Mouse (Mus musculus): ENCODE results near the gene Sh3tc1. TPM values are rescaled to one million over a fixed set of nuclear protein-coding genes. Genes with fewer than 3 reads are reported as not detected.

Gene Sh3tc1
- polyA plus RNA-seq, 1 experiment from 2014 or later: 2.3 TPM

- Histone ChIP-seq H3K9ac (ENCODE audit: low read length) (no peak overlapping the region), H3K27me3 (ENCODE audit: control insufficient read depth, insufficient read depth, low read length) (peaks cover 4% of the 10 kb centered on the region; the same call in 1 of the 2 replicates), H3K36me3 (ENCODE audit: control insufficient read depth, insufficient read depth, low read length) (no peaks in the 10 kb centered on the region), H3K4me1 (ENCODE audit: control insufficient read depth, insufficient read depth, low read length) (no peaks in the 10 kb centered on the region), H3K4me3 (ENCODE audit: low read depth, low read length) (no peak overlapping the region), H3K9me3 (ENCODE audit: control insufficient read depth, low read length) (no peaks in the 10 kb centered on the region), H3K4me2 (no peak overlapping the region), H3K27ac (ENCODE audit: low read depth, low read length) (no peak overlapping the region)
- ATAC-seq (ENCODE audit: low FRiP score): no peak
- WGBS: 82% methylated on average over 7 of the region's 7 CpGs
- no peak for DNase-seq (ENCODE audit: low spot score, missing footprints)
Measured at GRCm38 (mm10) chr5:35743990-35744722, 4.4 kb upstream of the Sh3tc1 start.

GRCm38 (mm10) chr5:35743238-35743951 is 3.6 kb upstream of the Sh3tc1 start:
- Histone ChIP-seq H3K9ac (ENCODE audit: low read length) (no peak overlapping the region), H3K9me3 (ENCODE audit: control insufficient read depth, low read length) (no peaks in the 10 kb centered on the region), H3K27ac (ENCODE audit: low read depth, low read length) (no peak overlapping the region), H3K4me2 (no peak overlapping the region), H3K27me3 (ENCODE audit: control insufficient read depth, insufficient read depth, low read length) (peaks cover 4% of the 10 kb centered on the region; the same call in 1 of the 2 replicates), H3K4me3 (ENCODE audit: low read depth, low read length) (no peak overlapping the region), H3K36me3 (ENCODE audit: control insufficient read depth, insufficient read depth, low read length) (no peaks in the 10 kb centered on the region), H3K4me1 (ENCODE audit: control insufficient read depth, insufficient read depth, low read length) (no peaks in the 10 kb centered on the region)
- ATAC-seq (ENCODE audit: low FRiP score) (no peak), DNase-seq (ENCODE audit: low spot score, missing footprints) (no peak)
- WGBS: 77% methylated on average over 8 of the region's 8 CpGs

DNA sequence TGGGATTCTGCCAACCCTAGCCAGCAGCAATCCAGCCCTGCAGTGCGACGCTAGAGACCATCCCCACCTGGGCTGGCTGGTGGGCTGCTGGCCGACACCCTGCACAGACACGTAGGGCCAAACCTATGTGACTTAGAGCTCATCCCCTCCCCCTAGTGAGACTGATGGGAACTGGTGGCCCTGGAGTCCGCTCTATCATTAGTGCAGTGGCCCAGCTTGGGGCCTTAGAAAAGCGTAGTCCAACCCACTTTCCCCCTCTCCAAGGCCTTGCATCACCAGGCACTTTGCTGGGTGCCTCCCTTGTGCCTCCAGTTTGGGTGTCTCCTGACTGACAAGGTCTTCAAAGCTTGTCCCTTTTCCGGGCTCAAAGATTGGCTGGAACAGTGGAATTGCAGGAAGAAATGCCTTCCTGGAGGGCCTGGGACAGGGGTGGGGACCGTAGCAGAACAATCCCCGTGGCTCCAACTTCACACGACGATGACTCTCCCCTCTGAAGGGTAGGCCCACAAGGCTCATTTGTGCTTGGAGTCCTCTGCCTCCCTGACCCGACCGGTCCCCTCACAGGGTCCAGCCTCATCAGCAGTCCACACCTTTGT is 1.5 kb upstream of the Sh3tc1 start:
- ATAC-seq (ENCODE audit: low FRiP score) (no peak), DNase-seq (ENCODE audit: low spot score, missing footprints) (no peak)
- Histone ChIP-seq H3K9ac (ENCODE audit: low read length) (no peak overlapping the region), H3K27me3 (ENCODE audit: control insufficient read depth, insufficient read depth, low read length) (peaks cover 4% of the 10 kb centered on the region; the same call in 1 of the 2 replicates), H3K4me1 (ENCODE audit: control insufficient read depth, insufficient read depth, low read length) (no peaks in the 10 kb centered on the region), H3K9me3 (ENCODE audit: control insufficient read depth, low read length) (no peaks in the 10 kb centered on the region), H3K4me2 (no peak overlapping the region), H3K27ac (ENCODE audit: low read depth, low read length) (no peak overlapping the region), H3K4me3 (ENCODE audit: low read depth, low read length) (no peak overlapping the region), H3K36me3 (ENCODE audit: control insufficient read depth, insufficient read depth, low read length) (no peaks in the 10 kb centered on the region)
- WGBS: 47% methylated on average over 13 of the region's 13 CpGs

GRCm38 (mm10) chr5:35740716-35741115 is 929 bp upstream of the Sh3tc1 start:
- no peaks in the 10 kb centered on the region for H3K4me1 ChIP-seq (ENCODE audit: control insufficient read depth, insufficient read depth, low read length)
- 6% methylated on average over 10 of the region's 10 CpGs for WGBS
- H3K4me3 ChIP-seq (ENCODE audit: low read depth, low read length): no peak overlapping the region
- H3K27me3 ChIP-seq (ENCODE audit: control insufficient read depth, insufficient read depth, low read length): peaks cover 4% of the 10 kb centered on the region; the same call in 1 of the 2 replicates
- DNase-seq (ENCODE audit: low spot score, missing footprints) (no peak), ATAC-seq (ENCODE audit: low FRiP score) (no peak)
- no peaks in the 10 kb centered on the region for H3K36me3 ChIP-seq (ENCODE audit: control insufficient read depth, insufficient read depth, low read length)
- H3K4me2 ChIP-seq: no peak overlapping the region
- no peak overlapping the region for H3K27ac ChIP-seq (ENCODE audit: low read depth, low read length)
- H3K9me3 ChIP-seq (ENCODE audit: control insufficient read depth, low read length): no peaks in the 10 kb centered on the region
- no peak overlapping the region for H3K9ac ChIP-seq (ENCODE audit: low read length)

GRCm38 (mm10) chr5:35739005-35739404 is 782 bp downstream of the Sh3tc1 start:
- Histone ChIP-seq H3K4me3 (ENCODE audit: low read depth, low read length) (no peak overlapping the region), H3K9ac (ENCODE audit: low read length) (no peak overlapping the region), H3K9me3 (ENCODE audit: control insufficient read depth, low read length) (no peaks in the 10 kb centered on the region), H3K27ac (ENCODE audit: low read depth, low read length) (no peak overlapping the region), H3K4me2 (no peak overlapping the region), H3K27me3 (ENCODE audit: control insufficient read depth, insufficient read depth, low read length) (peaks cover 4% of the 10 kb centered on the region; the same call in 1 of the 2 replicates), H3K4me1 (ENCODE audit: control insufficient read depth, insufficient read depth, low read length) (no peaks in the 10 kb centered on the region), H3K36me3 (ENCODE audit: control insufficient read depth, insufficient read depth, low read length) (no peaks in the 10 kb centered on the region)
- WGBS: 73% methylated on average over 2 of the region's 2 CpGs
- ATAC-seq (ENCODE audit: low FRiP score) (no peak), DNase-seq (ENCODE audit: low spot score, missing footprints) (no peak)

DNA sequence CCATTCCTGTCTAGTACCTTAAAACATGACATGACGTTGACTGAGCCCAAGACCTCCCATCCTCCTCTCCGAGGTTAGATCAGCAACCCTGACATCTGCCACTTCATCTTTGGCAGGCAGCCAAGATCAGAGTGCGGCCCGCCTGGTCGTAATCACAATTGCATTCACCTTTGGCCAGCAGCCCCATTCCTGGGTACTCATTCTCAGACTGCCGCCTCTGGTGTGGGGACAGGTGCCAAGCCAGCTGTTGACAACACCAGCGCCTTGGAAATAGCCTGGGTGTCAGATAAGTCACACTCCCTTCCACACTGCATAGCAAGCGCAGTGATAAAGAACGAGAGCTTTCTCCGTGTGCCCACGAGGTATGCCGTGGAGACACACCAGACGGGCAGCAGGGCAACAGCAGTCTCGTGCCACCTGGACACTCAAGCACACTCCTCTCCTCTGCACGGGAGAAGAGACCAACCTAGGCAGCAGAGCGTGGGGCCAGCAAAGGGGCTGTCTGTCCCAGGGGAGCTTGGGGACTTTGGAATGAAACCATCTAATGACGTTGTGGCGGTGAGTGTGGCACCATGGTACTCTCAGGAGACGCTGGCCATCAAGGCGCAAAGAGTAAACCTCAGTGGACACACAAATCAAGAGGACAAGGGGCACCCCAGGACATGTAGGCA is 2.4 kb downstream of the Sh3tc1 start:
- 89% methylated on average over 20 of the region's 20 CpGs for WGBS
- Histone ChIP-seq H3K4me1 (ENCODE audit: control insufficient read depth, insufficient read depth, low read length) (no peaks in the 10 kb centered on the region), H3K27me3 (ENCODE audit: control insufficient read depth, insufficient read depth, low read length) (peaks cover 4% of the 10 kb centered on the region; the same call in 1 of the 2 replicates), H3K27ac (ENCODE audit: low read depth, low read length) (no peak overlapping the region), H3K4me3 (ENCODE audit: low read depth, low read length) (no peak overlapping the region), H3K4me2 (no peak overlapping the region), H3K36me3 (ENCODE audit: control insufficient read depth, insufficient read depth, low read length) (no peaks in the 10 kb centered on the region), H3K9ac (ENCODE audit: low read length) (no peak overlapping the region), H3K9me3 (ENCODE audit: control insufficient read depth, low read length) (no peaks in the 10 kb centered on the region)
- DNase-seq (ENCODE audit: low spot score, missing footprints): no peak
- ATAC-seq (ENCODE audit: low FRiP score): no peak

DNA sequence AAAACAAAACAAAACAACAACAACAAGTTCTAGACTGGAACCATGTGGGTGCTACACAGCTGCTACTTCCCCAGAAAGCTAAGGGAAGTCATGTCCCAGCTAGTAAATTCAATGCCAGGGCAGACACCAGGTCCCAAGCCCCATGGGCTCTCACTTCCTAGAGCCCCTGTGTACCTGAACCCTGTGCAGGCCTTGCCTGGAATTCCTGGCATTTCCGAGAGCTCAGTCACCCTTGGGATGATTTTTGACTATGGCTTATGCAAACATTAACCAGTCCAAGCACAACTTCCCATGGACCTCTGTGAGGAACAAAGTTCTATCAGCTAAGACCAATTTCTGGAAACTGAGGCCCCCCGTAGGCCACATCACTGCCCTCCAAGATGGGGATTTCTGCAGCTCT is 6.3 kb downstream of the Sh3tc1 start:
- ATAC-seq (ENCODE audit: low FRiP score) (no peak), DNase-seq (ENCODE audit: low spot score, missing footprints) (peak; percentile 8)
- WGBS: 91% methylated on average over 2 of the region's 2 CpGs
- H3K27me3 ChIP-seq (ENCODE audit: control insufficient read depth, insufficient read depth, low read length): no peaks in the 10 kb centered on the region
- no peaks in the 10 kb centered on the region for H3K36me3 ChIP-seq (ENCODE audit: control insufficient read depth, insufficient read depth, low read length)
- no peak overlapping the region for H3K4me3 ChIP-seq (ENCODE audit: low read depth, low read length)
- H3K4me2 ChIP-seq: no peak overlapping the region
- H3K9ac ChIP-seq (ENCODE audit: low read length): no peak overlapping the region
- no peaks in the 10 kb centered on the region for H3K9me3 ChIP-seq (ENCODE audit: control insufficient read depth, low read length)
- H3K4me1 ChIP-seq (ENCODE audit: control insufficient read depth, insufficient read depth, low read length): no peaks in the 10 kb centered on the region
- H3K27ac ChIP-seq (ENCODE audit: low read depth, low read length): no peak overlapping the region

- no peak for DNase-seq (ENCODE audit: low spot score, missing footprints)
- no peaks in the 10 kb centered on the region for H3K9me3 ChIP-seq (ENCODE audit: control insufficient read depth, low read length)
- no peak for ATAC-seq (ENCODE audit: low FRiP score)
- H3K4me1 ChIP-seq (ENCODE audit: control insufficient read depth, insufficient read depth, low read length): no peaks in the 10 kb centered on the region
- no peak overlapping the region for H3K9ac ChIP-seq (ENCODE audit: low read length)
- H3K27ac ChIP-seq (ENCODE audit: low read depth, low read length): no peak overlapping the region
- H3K4me3 ChIP-seq (ENCODE audit: low read depth, low read length): no peak overlapping the region
- H3K36me3 ChIP-seq (ENCODE audit: control insufficient read depth, insufficient read depth, low read length): no peaks in the 10 kb centered on the region
- H3K4me2 ChIP-seq: no peak overlapping the region
- no peaks in the 10 kb centered on the region for H3K27me3 ChIP-seq (ENCODE audit: control insufficient read depth, insufficient read depth, low read length)
- 86% methylated on average over 4 of the region's 4 CpGs for WGBS
Measured at GRCm38 (mm10) chr5:35731006-35731405, 8.8 kb downstream of the Sh3tc1 start.

Measured in midbrain, embryonic 11.5 days (tissue).